8 mouse cellular contexts compared by ENCODE assay signal in genomic region chr14:21750008-21750880, GRCm38 (mm10). TPM values are rescaled to one million over a fixed set of nuclear protein-coding genes. Genes with fewer than 3 reads are reported as not detected.
DNase-seq lines count a peak whose midpoint lies in the region.

Gene Samd8 (plus strand): TSS chr14:21750531.

- H3K27me3 ChIP-seq in megakaryocyte, embryonic 14.5 days (replicated peaks), result peaks cover 9% of the 10 kb centered on the region

- peak within 1 kb of the TSS; percentile 95 for H3K4me3 ChIP-seq in megakaryocyte, embryonic 14.5 days (replicated peaks)

- H3K36me3 ChIP-seq in megakaryocyte, embryonic 14.5 days (replicated peaks; ENCODE audit: low read length), result no peaks in the 10 kb centered on the region

- intact Hi-C loops in gastrocnemius, postnatal 14 days (cut with DNase I; ENCODE audit: low total_unique reads), result loop anchor here (10.0 kb wide), 1 partner anchor 105 kb away; no protein-coding TSS in a partner anchor

- peak; percentile 84 to 85 for DNase-seq in adrenal gland, adult 18-20 months (ENCODE audit: low spot score in 2 of 2)
- peak; percentile 90 for DNase-seq in embryo, embryonic 10.5 days (ENCODE audit: low spot score)
- peak; percentile 90 for DNase-seq in gastrocnemius, postnatal 14 days
- DNase-seq in induced T-regulatory cell, adult 2 months (ENCODE audit: low read depth), result peak; percentile 93
- peak; percentile 70 to 75 for DNase-seq in left cerebral cortex, adult 8-10 months (ENCODE audit: low spot score in 2 of 2)
- peak; percentile 83 to 88 for DNase-seq in right cerebral cortex, adult 2 months (ENCODE audit: low spot score in 2 of 2)
- DNase-seq in urinary bladder, postnatal 14 days (ENCODE audit: low spot score), result peak; percentile 82

- peaks cover 52% of the 10 kb centered on the region for H3K4me1 ChIP-seq in megakaryocyte, embryonic 14.5 days

- H3K9me3 ChIP-seq in megakaryocyte, embryonic 14.5 days, result no peaks in the 10 kb centered on the region

RNA-seq across cellular contexts. Expression of gene Samd8, which starts in this region (rescaled TPM):
- 10 to 100 TPM; 45.1 to 52.9 TPM for total RNA-seq in adrenal gland, adult 18-20 months (2021)
- 10 to 100 TPM; 23.7 to 25.7 TPM for total RNA-seq in gastrocnemius, postnatal 14 days (2021)
- total RNA-seq in left cerebral cortex, adult 8-10 months (2022), result 10 to 100 TPM; 73.0 to 85.3 (median 75.7) TPM
- 1.7 and 4.1 TPM in 2 replicates for polyA plus RNA-seq in megakaryocyte, embryonic 14.5 days (2012; ENCODE audit: insufficient read depth, low replicate concordance)

Comparison
In these comparisons a context has a peak if more than half of its experiments do, and no peak if none do; other contexts are left out.
1. Peak in every context shown above with its lines: DNase-seq and H3K4me3 ChIP-seq.